Mouse (Mus musculus) embryonic facial prominence, embryonic 13.5 days (tissue): ENCODE data around the gene Tarbp1. TPM values are rescaled to one million over a fixed set of nuclear protein-coding genes. Genes with fewer than 3 reads are reported as not detected.
"Not testable (repeated sequence)": the region's sequence is repeated elsewhere in the genome, so short reads cannot be mapped to it uniquely, and the experiment has no call there.

Experiments used
- ATAC-seq: fragments of 200-750 bp; cut with Nextera tagmentation; 2 replicates; pipeline ENCODE4 v1.8.0; 2017; ENCODE audit warnings: low read depth; ENCODE audit not compliant: insufficient number of reproducible peaks, insufficient read depth, low FRiP score, low TSS enrichment
- H3K27ac ChIP-seq: fragments of 300-500 bp; sonication (generic); 2 replicates; pipeline ENCODE4 v1.5.1; 2015; ENCODE audit warnings: moderate library complexity, mild to moderate bottlenecking, inconsistent platforms
- H3K27me3 ChIP-seq: fragments of 300-500 bp; sonication (generic); 2 replicates; pipeline ENCODE4 v1.6.1; 2015; ENCODE audit warnings: mild to moderate bottlenecking, inconsistent platforms
- H3K36me3 ChIP-seq: fragments of 300-500 bp; sonication (generic); 2 replicates; pipeline ENCODE4 v1.6.1; 2015; ENCODE audit warnings: mild to moderate bottlenecking, inconsistent platforms
- H3K4me1 ChIP-seq: fragments of 300-500 bp; sonication (generic); 2 replicates; pipeline ENCODE4 v1.6.1; 2015; ENCODE audit warnings: inconsistent platforms
- H3K4me2 ChIP-seq: fragments of 300-500 bp; sonication (generic); 2 replicates; pipeline ENCODE4 v1.6.1; 2015; ENCODE audit warnings: moderate library complexity, mild to moderate bottlenecking, inconsistent platforms
- H3K4me3 ChIP-seq: fragments of 300-500 bp; sonication (generic); 2 replicates; pipeline ENCODE4 v1.5.1; 2015; ENCODE audit warnings: mild to moderate bottlenecking, inconsistent platforms
- H3K9ac ChIP-seq: fragments of 300-500 bp; sonication (generic); 2 replicates; pipeline ENCODE4 v1.6.1; 2015; ENCODE audit warnings: mild to moderate bottlenecking, inconsistent platforms
- H3K9me3 ChIP-seq: fragments of 300-500 bp; sonication (generic); 2 replicates; pipeline ENCODE4 v1.6.1; 2016; ENCODE audit warnings: inconsistent platforms
- WGBS: fragments of 180-500 bp; shearing (Covaris S2); methylation state at CpG from one replicate; pipeline ENCODE4 v1.1.7; 2015; ENCODE audit warnings: mixed read lengths; 5-methylcytosine and 5-hydroxymethylcytosine counted together
- polyA plus RNA-seq: library from polyadenylated mRNA; unstranded; fragments of >200 nt; fragmentation: Nextera tagmentation; extraction: Ambion mirVana; gene quantifications from 2 replicates; pipeline ENCODE4 v1.2.1, GENCODE M21; 2015

The Tarbp1 gene
- polyA plus RNA-seq, 1 experiment from 2014 or later, result 3.1 TPM

GRCm38 (mm10) chr8:126481494-126482347, 6.9 kb upstream of the Tarbp1 start:
- Histone ChIP-seq H3K9ac (no peak overlapping the region), H3K4me1 (peaks cover 8% of the 10 kb centered on the region; the same call in 1 of the 2 replicates), H3K9me3 (no peaks in the 10 kb centered on the region), H3K27me3 (peaks cover 2% of the 10 kb centered on the region; the same call in 1 of the 2 replicates), H3K27ac (0 out of 2 replicates have a peak overlapping the region, but pooled peaks have one; percentile 29), H3K4me3 (no peak overlapping the region), H3K4me2 (no peak overlapping the region), H3K36me3 (no peaks in the 10 kb centered on the region)
- ATAC-seq, result 0 out of 2 replicates have a peak, but pooled peaks have one; percentile 29
- 23% methylated on average over 8 of the region's 8 CpGs for WGBS

GRCm38 (mm10) chr8:126480366-126480765, 5.5 kb upstream of the Tarbp1 start:
- ATAC-seq, result no peak
- peaks cover 9% of the 10 kb centered on the region; the same call in 1 of the 2 replicates for H3K4me1 ChIP-seq
- no peak overlapping the region for H3K4me3 ChIP-seq
- H3K4me2 ChIP-seq, result no peak overlapping the region
- no peaks in the 10 kb centered on the region for H3K9me3 ChIP-seq
- no peaks in the 10 kb centered on the region for H3K36me3 ChIP-seq
- no peak overlapping the region for H3K9ac ChIP-seq
- peaks cover 10% of the 10 kb centered on the region for H3K27me3 ChIP-seq
- 77% methylated on average over 2 of the region's 2 CpGs for WGBS
- H3K27ac ChIP-seq, result no peak overlapping the region

- Histone ChIP-seq H3K4me2 (no peak overlapping the region), H3K9me3 (no peaks in the 10 kb centered on the region), H3K27ac (no peak overlapping the region), H3K4me1 (peaks cover 12% of the 10 kb centered on the region), H3K4me3 (no peak overlapping the region), H3K36me3 (no peaks in the 10 kb centered on the region), H3K9ac (no peak overlapping the region), H3K27me3 (peaks cover 10% of the 10 kb centered on the region)
- WGBS, result 66% methylated on average over 3 of the region's 3 CpGs
- ATAC-seq, result no peak
Measured at GRCm38 (mm10) chr8:126478714-126479113, 3.8 kb upstream of the Tarbp1 start.

DNA sequence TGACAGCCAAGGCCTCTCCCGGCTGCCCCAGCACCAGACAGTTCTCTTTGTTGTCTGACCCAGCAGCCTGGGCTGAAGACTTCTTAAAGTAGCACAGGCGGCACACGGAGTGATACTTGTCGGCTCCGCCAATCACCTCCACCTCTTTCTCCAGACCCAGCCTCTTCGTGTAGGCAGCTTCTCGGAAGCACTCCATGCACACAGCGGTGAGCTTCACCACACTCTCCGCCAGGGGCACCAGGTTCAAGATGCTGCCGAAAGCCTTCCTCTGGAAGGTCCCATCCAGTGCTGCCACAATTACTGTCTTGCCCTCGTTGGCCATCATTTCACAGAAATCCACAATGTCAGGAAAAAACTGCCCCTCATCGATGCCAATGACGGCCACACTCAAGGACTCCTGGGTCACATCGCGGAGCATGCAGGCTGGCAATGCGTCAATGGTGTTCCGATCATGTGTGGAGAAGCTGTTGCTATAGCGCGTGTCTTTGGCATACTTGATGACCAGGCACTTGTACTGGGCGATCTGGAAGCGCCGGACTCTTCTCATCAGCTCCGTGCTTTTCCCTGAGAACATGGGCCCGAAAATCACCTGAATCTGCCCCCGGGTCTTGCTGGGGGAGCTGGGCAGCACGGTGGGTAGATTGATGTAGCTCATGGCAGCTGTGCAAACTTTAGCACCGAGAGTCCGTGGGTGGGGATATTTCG, 1.4 kb upstream of the Tarbp1 start:
- H3K4me1 ChIP-seq, result peaks cover 24% of the 10 kb centered on the region
- H3K27ac ChIP-seq, result not testable (repeated sequence)

GRCm38 (mm10) chr8:126475738-126476137, 873 bp upstream of the Tarbp1 start:
- H3K4me3 ChIP-seq, H3K27ac ChIP-seq, H3K36me3 ChIP-seq, H3K9ac ChIP-seq, ATAC-seq, H3K27me3 ChIP-seq, H3K9me3 ChIP-seq, H3K4me2 ChIP-seq: not testable (repeated sequence)
- peaks cover 24% of the 10 kb centered on the region for H3K4me1 ChIP-seq
- WGBS, result 42% methylated on average over 8 of the region's 8 CpGs

More for the DNA sequence above, 1.4 kb upstream of the Tarbp1 start:
- WGBS, result 46% methylated on average over 29 of the region's 29 CpGs
- H3K9me3 ChIP-seq, H3K4me2 ChIP-seq, ATAC-seq, H3K27me3 ChIP-seq, H3K36me3 ChIP-seq, H3K4me3 ChIP-seq, H3K9ac ChIP-seq: not testable (repeated sequence)

DNA sequence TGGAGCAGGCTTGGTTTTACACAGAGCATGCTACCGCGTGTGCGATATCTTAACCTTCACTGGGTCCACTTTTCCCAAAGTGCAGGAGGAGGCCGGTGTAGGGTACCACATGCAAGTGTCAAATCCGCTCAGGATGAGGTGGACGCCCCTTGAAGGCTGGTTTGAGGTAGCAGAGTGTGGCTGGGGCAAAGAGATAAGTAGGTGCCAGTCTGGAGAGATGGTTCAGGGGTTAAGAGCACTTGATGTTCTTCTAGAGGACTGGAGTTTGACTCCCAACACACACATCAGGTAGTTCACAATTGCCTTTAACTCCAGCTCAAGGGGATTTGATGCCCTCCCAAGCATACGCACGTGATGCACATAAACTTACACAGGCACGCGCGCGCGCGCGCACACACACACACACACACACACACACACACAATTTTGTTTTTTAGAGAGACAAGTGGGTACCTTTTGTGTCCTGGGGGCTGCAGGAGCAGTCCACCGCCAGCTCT, 1.0 kb downstream of the Tarbp1 start:
- H3K36me3 ChIP-seq, result peaks cover 20% of the 10 kb centered on the region

DNA sequence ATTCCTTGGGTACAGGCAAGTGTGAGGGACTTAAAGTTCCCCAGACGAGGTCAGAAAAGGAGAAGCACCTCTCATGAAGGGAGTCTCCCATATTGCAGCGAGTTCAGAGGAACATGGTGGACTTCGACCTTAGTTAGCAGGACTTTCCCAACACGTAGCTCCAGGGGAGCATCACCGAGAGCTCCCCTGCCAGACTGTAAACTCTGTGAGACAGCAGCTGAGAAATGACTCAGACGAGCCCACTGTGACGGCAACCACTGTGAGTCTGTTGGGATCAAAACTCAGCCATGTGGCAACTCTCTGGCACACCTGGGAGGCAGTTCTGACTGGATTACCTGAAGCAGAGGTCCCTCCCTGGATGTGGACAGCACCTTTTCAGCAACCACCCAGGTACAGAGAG, 10.8 kb downstream of the Tarbp1 start:
- Histone ChIP-seq H3K36me3 (peaks cover 63% of the 10 kb centered on the region), H3K4me3 (no peak overlapping the region), H3K4me1 (no peaks in the 10 kb centered on the region), H3K9ac (no peak overlapping the region), H3K27me3 (no peaks in the 10 kb centered on the region), H3K9me3 (no peaks in the 10 kb centered on the region), H3K4me2 (no peak overlapping the region), H3K27ac (no peak overlapping the region)
- ATAC-seq, result no peak
- 82% methylated on average over 7 of the region's 7 CpGs for WGBS

More for the DNA sequence above, 1.0 kb downstream of the Tarbp1 start:
- peaks cover 24% of the 10 kb centered on the region for H3K4me1 ChIP-seq
- peaks cover 10% of the 10 kb centered on the region for H3K27me3 ChIP-seq
- H3K4me2 ChIP-seq, result peak overlapping the region; percentile 85
- 12% methylated on average over 16 of the region's 16 CpGs for WGBS
- peak overlapping the region; percentile 89; the same call in 1 of the 2 replicates for H3K27ac ChIP-seq
- no peaks in the 10 kb centered on the region for H3K9me3 ChIP-seq
- ATAC-seq, result no peak
- peak overlapping the region; percentile 84 for H3K9ac ChIP-seq
- H3K4me3 ChIP-seq, result peak overlapping the region; percentile 88

DNA sequence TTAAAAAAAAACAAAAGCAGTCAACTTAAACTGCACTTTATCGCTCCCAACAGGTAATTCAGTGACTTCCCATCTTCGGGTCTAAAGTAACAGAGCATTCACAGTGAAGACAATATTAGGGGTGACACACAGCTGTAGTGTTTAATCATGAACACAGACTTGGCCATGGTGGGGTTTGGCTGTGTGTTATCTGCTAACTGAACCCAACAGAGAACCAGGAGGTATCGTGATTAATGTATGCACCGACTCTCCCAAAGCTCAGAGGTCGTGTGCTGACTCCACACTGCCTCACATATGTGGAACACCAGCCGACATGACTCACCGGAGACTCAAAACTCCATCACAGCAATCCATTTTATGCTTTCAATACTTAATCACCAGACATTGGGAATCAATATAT, 13.1 kb downstream of the Tarbp1 start:
- WGBS, result 84% methylated on average over 7 of the region's 7 CpGs
- Histone ChIP-seq H3K9me3 (no peaks in the 10 kb centered on the region), H3K27me3 (no peaks in the 10 kb centered on the region), H3K4me2 (no peak overlapping the region), H3K4me3 (no peak overlapping the region), H3K36me3 (peaks cover 62% of the 10 kb centered on the region), H3K27ac (no peak overlapping the region), H3K4me1 (no peaks in the 10 kb centered on the region), H3K9ac (no peak overlapping the region)
- ATAC-seq, result no peak

DNA sequence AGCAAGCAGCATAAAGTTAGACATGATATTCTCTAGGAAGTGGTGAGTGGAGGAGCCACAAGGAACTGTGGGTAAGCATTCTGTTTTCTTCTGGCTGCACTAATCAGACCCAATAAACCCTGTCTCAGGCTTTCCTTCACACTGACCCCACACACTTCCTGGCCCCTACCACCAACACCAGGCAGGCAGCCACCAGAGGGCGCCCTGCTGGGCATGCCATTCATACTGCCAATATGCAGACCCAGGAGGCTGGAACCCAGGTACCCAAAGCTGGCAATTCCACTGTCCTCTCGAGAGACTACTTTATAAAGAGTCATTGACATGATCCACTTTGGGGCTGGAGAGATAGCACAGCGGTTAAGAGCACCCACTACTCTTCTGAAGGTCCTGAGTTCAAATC, 14.6 kb downstream of the Tarbp1 start:
- no peaks in the 10 kb centered on the region for H3K4me1 ChIP-seq
- no peak overlapping the region for H3K27ac ChIP-seq
- ATAC-seq, result no peak
- H3K36me3 ChIP-seq, result peaks cover 66% of the 10 kb centered on the region
- no peak overlapping the region for H3K4me3 ChIP-seq
- no peak overlapping the region for H3K4me2 ChIP-seq
- no peaks in the 10 kb centered on the region for H3K9me3 ChIP-seq
- 56% methylated on average over 3 of the region's 3 CpGs for WGBS
- no peak overlapping the region for H3K9ac ChIP-seq
- H3K27me3 ChIP-seq, result no peaks in the 10 kb centered on the region

GRCm38 (mm10) chr8:126455383-126455782, 19.5 kb downstream of the Tarbp1 start:
- Histone ChIP-seq H3K36me3 (peaks cover 80% of the 10 kb centered on the region), H3K4me1 (no peaks in the 10 kb centered on the region), H3K4me3 (no peak overlapping the region), H3K27ac (no peak overlapping the region), H3K9me3 (no peaks in the 10 kb centered on the region), H3K9ac (no peak overlapping the region), H3K27me3 (no peaks in the 10 kb centered on the region), H3K4me2 (no peak overlapping the region)
- WGBS, result 78% methylated on average over 7 of the region's 7 CpGs
- ATAC-seq, result no peak

- Histone ChIP-seq H3K4me3 (no peak overlapping the region), H3K27me3 (no peaks in the 10 kb centered on the region), H3K9ac (no peak overlapping the region), H3K27ac (no peak overlapping the region), H3K4me2 (no peak overlapping the region), H3K4me1 (no peaks in the 10 kb centered on the region), H3K36me3 (peaks cover 87% of the 10 kb centered on the region), H3K9me3 (no peaks in the 10 kb centered on the region)
- 93% methylated on average over 8 of the region's 8 CpGs for WGBS
- no peak for ATAC-seq
Measured at GRCm38 (mm10) chr8:126451158-126451557, 23.7 kb downstream of the Tarbp1 start.
